Mouse (Mus musculus) bone marrow macrophage, adult 2 months (primary cell): ENCODE data around the gene 3110001I22Rik.

ENCODE experiments used
- CTCF ChIP-seq: IDR thresholded peaks from 2 replicates; pipeline ENCODE4 v1.5.1; 2012; ENCODE audit warnings: low read depth, mild to moderate bottlenecking, low read length, moderate library complexity
- POLR2A ChIP-seq: IDR thresholded peaks from 2 replicates; pipeline ENCODE4 v1.6.1; 2012; ENCODE audit warnings: mild to moderate bottlenecking, low read depth, low read length, borderline replicate concordance

- no peak for TF ChIP-seq CTCF
- no peak for TF ChIP-seq POLR2A
Observed at GRCm38 (mm10) chr16:13639508-13639907, 32.2 kb upstream of the 3110001I22Rik start.
